26 mouse cellular contexts compared by ENCODE assay signal in the genomic region with DNA sequence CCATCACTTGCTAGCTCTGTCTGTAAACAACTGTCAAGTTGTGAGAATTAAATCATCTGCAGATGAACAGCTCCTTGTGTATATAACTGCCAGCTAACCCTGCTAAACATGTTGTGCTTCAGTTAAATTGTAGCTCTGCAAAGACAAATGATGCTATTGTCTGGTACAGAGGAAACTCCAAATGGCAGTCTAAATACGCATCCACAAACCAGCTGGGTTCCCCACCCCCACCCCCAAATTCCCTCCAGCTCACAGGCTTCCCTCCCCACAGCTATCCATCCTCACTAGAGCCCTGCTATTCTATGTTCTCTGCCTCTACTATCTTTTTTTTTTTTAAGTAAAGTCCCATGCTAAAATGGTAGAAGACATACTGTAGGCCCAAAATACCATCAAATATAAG. TPM values are rescaled to one million over a fixed set of nuclear protein-coding genes. Genes with fewer than 3 reads are reported as not detected.
"Had no signal": no experiment of that assay in that cellular context is flagged by ENCODE, and none has a peak within 500 bp of the region (broad histone marks: within the 10 kb centered on the region; RNA-seq: fewer than 3 reads in every experiment).

No protein-coding gene starts in this region.

- H3K4me3 ChIP-seq: heart, adult 2 months; heart, embryonic 13.5 days; heart, embryonic 15.5 days; hindbrain, embryonic 13.5 days; hindbrain, embryonic 15.5 days; kidney, embryonic 15.5 days; limb, embryonic 13.5 days; limb, embryonic 15.5 days; liver, embryonic 12.5 days had no signal

- H3K27ac ChIP-seq: heart, adult 2 months; heart, embryonic 13.5 days; heart, embryonic 15.5 days; hindbrain, embryonic 13.5 days; hindbrain, embryonic 15.5 days; hindbrain, postnatal 0 days; kidney, embryonic 15.5 days; kidney, postnatal 0 days; limb, embryonic 13.5 days; limb, embryonic 15.5 days; liver, embryonic 12.5 days; liver, embryonic 14.5 days had no signal

- DNase-seq: gastrocnemius, postnatal 14 days; gastrocnemius, postnatal 36 days; heart, adult 11 months; heart, adult 2 months; heart, postnatal 14 days; heart, postnatal 36 days; kidney, adult 11 months; kidney, adult 2 months; kidney, adult 9 months; kidney, postnatal 14 days; kidney, postnatal 36 days; layer of hippocampus, postnatal 36 days; left cerebral cortex, postnatal 4 days had no signal

- ATAC-seq: hindbrain, postnatal 0 days; intestine, embryonic 16.5 days; liver, embryonic 12.5 days had no signal

- H3K4me1 ChIP-seq: heart, embryonic 13.5 days; heart, embryonic 15.5 days; hindbrain, embryonic 15.5 days; kidney, embryonic 15.5 days; liver, embryonic 12.5 days had no signal

RNA-seq across cellular contexts. Expression of gene Srsf12, which starts 13.1 kb away (rescaled TPM):
- polyA plus RNA-seq: heart, adult 2 months; large intestine, adult 2 months had no signal
